Mouse (Mus musculus) heart, postnatal 0 days (tissue): ENCODE results near the gene Mark3. TPM values are rescaled to one million over a fixed set of nuclear protein-coding genes. Genes with fewer than 3 reads are reported as not detected.

Experiments used
- ATAC-seq: fragments of 200-750 bp; cut with Nextera tagmentation; 2 replicates; pipeline ENCODE4 v1.8.0; 2017; ENCODE audit warnings: low read depth, moderate number of reproducible peaks, moderate library complexity; ENCODE audit not compliant: insufficient read depth
- DNase-seq: peaks from one replicate; pipeline ENCODE4 v3.0.0-alpha.2; 2016; ENCODE audit warnings: low spot score
- H3K27ac ChIP-seq: fragments of 300-500 bp; sonication (generic); 2 replicates; pipeline ENCODE4 v1.5.1; 2014; ENCODE audit warnings: low read depth, mild to moderate bottlenecking
- H3K27me3 ChIP-seq: fragments of 300-500 bp; sonication (generic); 2 replicates; pipeline ENCODE4 v1.6.1; 2014; ENCODE audit warnings: low read length, mixed read lengths; ENCODE audit not compliant: control insufficient read depth, insufficient read depth
- H3K36me3 ChIP-seq: fragments of 300-500 bp; sonication (generic); replicated peaks from 2 replicates; pipeline ENCODE4 v1.6.1; 2014; ENCODE audit warnings: low read length, mixed read lengths; ENCODE audit not compliant: control insufficient read depth, insufficient read depth
- H3K4me1 ChIP-seq: fragments of 300-500 bp; sonication (generic); 2 replicates; pipeline ENCODE4 v1.6.1; 2014; ENCODE audit warnings: antibody characterized with exemption; ENCODE audit not compliant: control insufficient read depth, insufficient read depth
- H3K4me2 ChIP-seq: fragments of 300-500 bp; sonication (generic); 2 replicates; pipeline ENCODE4 v1.6.1; 2014; ENCODE audit warnings: low read depth, mild to moderate bottlenecking, low read length, moderate library complexity
- H3K4me3 ChIP-seq: fragments of 300-500 bp; sonication (generic); 2 replicates; pipeline ENCODE4 v1.5.1; 2014; ENCODE audit warnings: low read depth, low read length
- H3K9ac ChIP-seq: fragments of 300-500 bp; sonication (generic); replicated peaks from 2 replicates; pipeline ENCODE4 v1.6.1; 2014; ENCODE audit warnings: low read depth, low read length, mixed read lengths
- H3K9me3 ChIP-seq: fragments of 300-500 bp; sonication (generic); replicated peaks from 2 replicates; pipeline ENCODE4 v1.6.1; 2016; ENCODE audit warnings: low read length; ENCODE audit not compliant: control insufficient read depth
- CTCF ChIP-seq: IDR thresholded peaks from 2 replicates; pipeline ENCODE4 v1.5.1; 2016; ENCODE audit warnings: antibody characterized with exemption, control low read depth, low read depth
- EP300 ChIP-seq: IDR thresholded peaks from 2 replicates; pipeline ENCODE4 v1.6.1; 2016; ENCODE audit warnings: antibody characterized with exemption, low read depth
- WGBS: fragments of 180-500 bp; shearing (Covaris S2); extraction: QIAGEN DNeasy Blood & Tissue Kit; methylation state at CpG from one replicate; pipeline ENCODE4 v1.1.7; 2014; 5-methylcytosine and 5-hydroxymethylcytosine counted together
- polyA plus RNA-seq: library from polyadenylated mRNA; unstranded; fragments of >200 nt; fragmentation: Nextera tagmentation; extraction: Ambion mirVana; gene quantifications from 2 replicates; pipeline ENCODE4 v1.2.1, GENCODE M21; 2015
- total RNA-seq: library from RNA; depleted of rRNA; stranded (reverse); fragments of >200 nt; gene quantifications from 2 replicates; pipeline ENCODE4 v1.2.3, GENCODE M21; 2014; ENCODE audit warnings: low replicate concordance

Gene Mark3
- total and polyA plus RNA-seq, 2 experiments from 2014 or later = 20.0 to 66.3 TPM

GRCm38 (mm10) chr12:111587252-111587651, 12.9 kb downstream of the Mark3 start:
- no peaks in the 10 kb centered on the region for H3K36me3 ChIP-seq
- 67% methylated on average over 12 of the region's 12 CpGs for WGBS
- no peak overlapping the region for H3K9ac ChIP-seq
- H3K4me2 ChIP-seq = no peak overlapping the region
- H3K9me3 ChIP-seq = no peaks in the 10 kb centered on the region
- no peak for TF ChIP-seq EP300
- TF ChIP-seq CTCF = no peak
- no peak overlapping the region for H3K4me3 ChIP-seq
- H3K27me3 ChIP-seq = no peaks in the 10 kb centered on the region
- no peak for ATAC-seq
- no peak for DNase-seq
- H3K4me1 ChIP-seq = no peaks in the 10 kb centered on the region
- H3K27ac ChIP-seq = no peak overlapping the region

DNA sequence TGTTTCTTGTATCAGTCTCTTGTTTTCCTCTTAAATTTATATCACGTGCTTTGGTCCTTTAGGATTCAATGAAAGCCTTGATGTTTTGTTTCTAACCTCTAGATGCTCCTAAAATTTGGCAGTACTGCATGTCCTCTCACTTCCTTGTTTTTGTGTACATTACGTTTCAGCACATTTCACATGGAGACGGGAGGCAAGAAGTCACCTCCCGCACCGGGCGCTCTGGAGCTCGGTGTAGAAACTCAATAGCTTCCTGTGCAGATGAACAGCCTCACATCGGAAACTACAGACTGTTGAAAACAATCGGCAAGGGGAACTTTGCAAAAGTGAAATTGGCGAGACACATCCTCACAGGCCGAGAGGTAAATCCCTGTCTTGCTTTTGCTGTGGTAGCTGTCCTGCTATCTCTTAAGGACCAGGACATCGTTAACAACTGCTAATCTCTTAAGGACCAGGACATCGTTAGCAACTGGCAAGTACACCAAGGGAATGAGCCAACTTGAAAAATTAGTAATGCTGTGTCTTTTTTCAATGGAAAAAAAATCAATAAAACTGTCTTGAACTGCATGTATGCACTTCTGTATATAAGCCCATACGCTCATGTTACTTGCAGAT, 18.2 kb downstream of the Mark3 start:
- Histone ChIP-seq H3K36me3 (peaks cover 39% of the 10 kb centered on the region), H3K9me3 (no peaks in the 10 kb centered on the region), H3K4me2 (0 out of 2 replicates have a peak overlapping the region, but pooled peaks have one; percentile 13), H3K9ac (no peak overlapping the region), H3K27me3 (no peaks in the 10 kb centered on the region), H3K27ac (peak overlapping the region; percentile 5; the same call in 1 of the 2 replicates), H3K4me3 (no peak overlapping the region), H3K4me1 (no peaks in the 10 kb centered on the region)
- 59% methylated on average over 14 of the region's 14 CpGs for WGBS
- no peak for ATAC-seq
- DNase-seq = peak; percentile 23
- peak; percentile 62 for TF ChIP-seq EP300
- TF ChIP-seq CTCF = no peak

DNA sequence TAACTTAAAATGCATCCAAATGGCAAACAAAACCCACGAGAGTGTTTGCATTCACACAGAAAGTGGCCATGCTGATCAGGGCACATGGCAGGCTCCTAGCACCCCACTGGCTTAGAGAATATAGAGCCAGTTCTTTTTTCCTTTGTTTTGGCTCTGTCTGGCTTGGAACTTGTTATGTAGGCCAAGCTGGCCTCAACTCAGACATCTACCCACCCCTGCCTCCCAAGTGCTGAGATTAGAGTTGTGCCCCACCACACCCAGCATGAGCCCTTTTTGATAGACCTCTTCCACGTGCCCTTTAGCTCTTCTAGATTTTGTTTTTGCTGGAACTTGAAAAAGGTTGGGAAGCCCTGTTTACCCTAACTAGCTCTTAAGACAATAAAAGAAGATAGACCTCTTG, 19.5 kb downstream of the Mark3 start:
- Histone ChIP-seq H3K9me3 (no peaks in the 10 kb centered on the region), H3K27ac (0 out of 2 replicates have a peak overlapping the region, but pooled peaks have one; percentile 15), H3K9ac (no peak overlapping the region), H3K36me3 (peaks cover 45% of the 10 kb centered on the region), H3K4me1 (no peaks in the 10 kb centered on the region), H3K4me2 (no peak overlapping the region), H3K27me3 (no peaks in the 10 kb centered on the region), H3K4me3 (no peak overlapping the region)
- no peak for DNase-seq
- no peak for TF ChIP-seq CTCF
- no peak for TF ChIP-seq EP300
- no peak for ATAC-seq
- 70% methylated on average over 2 of the region's 2 CpGs for WGBS

DNA sequence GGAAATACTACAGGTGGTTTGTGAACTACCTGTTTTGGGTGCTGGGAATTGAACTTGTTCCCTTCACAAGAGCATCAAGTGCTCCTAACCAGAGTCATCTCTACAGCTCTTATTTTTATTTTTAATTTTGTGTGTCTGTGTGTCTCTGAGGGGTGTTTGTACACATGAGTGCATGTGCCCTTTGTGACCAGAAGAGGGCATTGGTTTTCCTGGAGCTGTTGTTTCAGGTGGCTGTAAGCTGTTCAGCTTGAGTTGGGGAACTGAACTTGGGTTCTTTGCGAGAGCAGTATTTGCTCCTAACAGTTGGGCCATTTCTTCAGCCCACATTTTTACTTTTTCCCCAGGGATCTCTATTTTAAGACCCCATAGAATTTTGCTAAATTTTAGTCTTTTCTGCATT, 23.0 kb downstream of the Mark3 start:
- H3K27me3 ChIP-seq = no peaks in the 10 kb centered on the region
- H3K9me3 ChIP-seq = no peaks in the 10 kb centered on the region
- H3K4me3 ChIP-seq = no peak overlapping the region
- WGBS = 100% methylated on average over 1 of the region's 1 CpGs
- no peak overlapping the region for H3K4me2 ChIP-seq
- TF ChIP-seq CTCF (no peak), EP300 (no peak)
- no peaks in the 10 kb centered on the region for H3K4me1 ChIP-seq
- H3K9ac ChIP-seq = no peak overlapping the region
- DNase-seq = no peak
- peaks cover 70% of the 10 kb centered on the region for H3K36me3 ChIP-seq
- no peak overlapping the region for H3K27ac ChIP-seq
- ATAC-seq = no peak

GRCm38 (mm10) chr12:111598902-111599301, 24.6 kb downstream of the Mark3 start:
- no peaks in the 10 kb centered on the region for H3K4me1 ChIP-seq
- DNase-seq (no peak), ATAC-seq (no peak)
- H3K4me3 ChIP-seq = no peak overlapping the region
- H3K27ac ChIP-seq = no peak overlapping the region
- H3K9me3 ChIP-seq = no peaks in the 10 kb centered on the region
- H3K27me3 ChIP-seq = no peaks in the 10 kb centered on the region
- H3K36me3 ChIP-seq = peaks cover 60% of the 10 kb centered on the region
- no peak overlapping the region for H3K4me2 ChIP-seq
- 97% methylated on average over 1 of the region's 1 CpGs for WGBS
- H3K9ac ChIP-seq = no peak overlapping the region
- no peak for TF ChIP-seq CTCF
- TF ChIP-seq EP300 = no peak

GRCm38 (mm10) chr12:111599640-111600039, 25.3 kb downstream of the Mark3 start:
- Histone ChIP-seq H3K27me3 (no peaks in the 10 kb centered on the region), H3K9ac (no peak overlapping the region), H3K27ac (peak overlapping the region; percentile 26; the same call in 1 of the 2 replicates), H3K4me3 (no peak overlapping the region), H3K4me1 (no peaks in the 10 kb centered on the region), H3K9me3 (no peaks in the 10 kb centered on the region), H3K4me2 (no peak overlapping the region), H3K36me3 (peaks cover 60% of the 10 kb centered on the region)
- DNase-seq (no peak), ATAC-seq (no peak)
- WGBS = 60% methylated on average over 5 of the region's 5 CpGs
- TF ChIP-seq EP300 (no peak), CTCF (no peak)
